In genomic region chr19:40297078-40297797, GRCm38 (mm10) we compare ENCODE assay signal across 10 mouse cellular contexts. TPM values are rescaled to one million over a fixed set of nuclear protein-coding genes. Genes with fewer than 3 reads are reported as not detected.
DNase-seq lines count a peak whose midpoint lies in the region; ATAC-seq lines count a peak whose summit lies in the region.
"Had no signal": no experiment of that assay in that cellular context is flagged by ENCODE, and none has a peak within 500 bp of the region (broad histone marks: within the 10 kb centered on the region; RNA-seq: fewer than 3 reads in every experiment).

No protein-coding gene starts in this region.

- intact Hi-C loops in heart, postnatal 36 days (cut with DNase I): no loop called here

- H3K4me1 ChIP-seq in heart, embryonic 12.5 days (replicated peaks): peaks cover 40% of the 10 kb centered on the region
- peaks cover 54% of the 10 kb centered on the region for H3K4me1 ChIP-seq in heart, embryonic 13.5 days
- H3K4me1 ChIP-seq in liver, embryonic 16.5 days (ENCODE audit: control insufficient read depth, low read depth, low read length): peaks cover 30% of the 10 kb centered on the region

- 49% methylated on average over 7 of the region's 7 CpGs for WGBS in heart, embryonic 12.5 days
- WGBS in heart, embryonic 13.5 days: 52% methylated on average over 7 of the region's 7 CpGs
- 35% methylated on average over 7 of the region's 7 CpGs for WGBS in liver, embryonic 16.5 days (ENCODE audit: insufficient replicate concordance)

- H3K27me3 ChIP-seq in heart, embryonic 12.5 days (replicated peaks): no peaks in the 10 kb centered on the region
- no peaks in the 10 kb centered on the region for H3K27me3 ChIP-seq in heart, embryonic 13.5 days (replicated peaks)
- no peaks in the 10 kb centered on the region for H3K27me3 ChIP-seq in liver, embryonic 16.5 days (ENCODE audit: control insufficient read depth, insufficient read depth, low read depth, low read length)

- H3K9ac ChIP-seq in heart, embryonic 12.5 days: no peak overlapping the region; the same call in 1 of the 2 replicates
- peak overlapping the region; percentile 65; the same call in 1 of the 2 replicates for H3K9ac ChIP-seq in heart, embryonic 13.5 days
- peak overlapping the region; percentile 54 for H3K9ac ChIP-seq in liver, embryonic 16.5 days (ENCODE audit: low read depth, low read length)

- H3K4me3 ChIP-seq in heart, embryonic 12.5 days: no peak overlapping the region
- H3K4me3 ChIP-seq in heart, embryonic 13.5 days: no peak overlapping the region
- H3K4me3 ChIP-seq in liver, embryonic 16.5 days (ENCODE audit: low read depth, low read length): peak overlapping the region; percentile 30

- no peak for DNase-seq in heart, postnatal 36 days
- DNase-seq in c-Kit-negative CD71-positive TER-119-positive erythroid progenitor cells, embryonic 14.5 days (ENCODE audit: low read depth, low spot score): peak; percentile 19
- no peak for DNase-seq in frontal cortex, postnatal 10 days (ENCODE audit: low spot score in 2 of 2)
- no peak for DNase-seq in urinary bladder, postnatal 4 days (ENCODE audit: low spot score in 2 of 2)
- DNase-seq: cerebellum, postnatal 10 days; left cerebral cortex, postnatal 4 days had no signal

- H3K4me2 ChIP-seq in heart, embryonic 12.5 days: peak overlapping the region; percentile 45
- peak overlapping the region; percentile 47 for H3K4me2 ChIP-seq in heart, embryonic 13.5 days
- peak overlapping the region; percentile 56 for H3K4me2 ChIP-seq in liver, embryonic 16.5 days (ENCODE audit: low read depth, low read length)

- H3K36me3 ChIP-seq in heart, embryonic 12.5 days: peaks cover 18% of the 10 kb centered on the region
- H3K36me3 ChIP-seq in heart, embryonic 13.5 days: peaks cover 40% of the 10 kb centered on the region
- H3K36me3 ChIP-seq in liver, embryonic 16.5 days (ENCODE audit: control insufficient read depth, insufficient read depth): no peaks in the 10 kb centered on the region

- H3K27ac ChIP-seq in heart, embryonic 12.5 days (ENCODE audit: poor library complexity, severe bottlenecking): peak overlapping the region; percentile 74
- peak overlapping the region; percentile 77 for H3K27ac ChIP-seq in heart, embryonic 13.5 days (replicated peaks)
- peak overlapping the region; percentile 91 for H3K27ac ChIP-seq in liver, embryonic 16.5 days (ENCODE audit: low read length)

- peak; percentile 96 for ATAC-seq in heart, embryonic 12.5 days (ENCODE audit: insufficient number of reproducible peaks, low FRiP score)
- ATAC-seq in heart, embryonic 13.5 days (ENCODE audit: extremely low read depth, insufficient number of reproducible peaks, low FRiP score, low TSS enrichment): peak; percentile 74
- ATAC-seq in liver, embryonic 16.5 days (ENCODE audit: low read depth): peak; percentile 96
- no peak for ATAC-seq in monocyte, adult 5-6 weeks (replicated peaks; ENCODE audit: insufficient number of reproducible peaks, low FRiP score, low TSS enrichment, poor library complexity, severe bottlenecking)

- H3K9me3 ChIP-seq in heart, embryonic 12.5 days (replicated peaks): no peaks in the 10 kb centered on the region
- H3K9me3 ChIP-seq in heart, embryonic 13.5 days: no peaks in the 10 kb centered on the region
- no peaks in the 10 kb centered on the region for H3K9me3 ChIP-seq in liver, embryonic 16.5 days (replicated peaks; ENCODE audit: control insufficient read depth, low read length)

RNA-seq across cellular contexts. Expression of gene Pdlim1, which starts 25.6 kb away (rescaled TPM):
- 311 and 316 TPM in 2 replicates for polyA plus RNA-seq in heart, embryonic 12.5 days (2016; fragmentation: Nextera tagmentation; extraction: Ambion mirVana)
- 100 to 1,000 TPM; 148 to 150 TPM for total RNA-seq in heart, postnatal 36 days (2021)
- polyA plus RNA-seq in heart, embryonic 13.5 days (2015; fragmentation: Nextera tagmentation; extraction: Ambion mirVana): 247 and 281 TPM in 2 replicates
- 70.4 and 73.8 TPM in 2 replicates for polyA plus RNA-seq in liver, embryonic 16.5 days (2015; fragmentation: Nextera tagmentation; extraction: Ambion mirVana)
- total RNA-seq in monocyte, adult 5-6 weeks (2017): 29.3 to 85.7 TPM (median 49.8 TPM) in 3 replicates
